Comparison of ENCODE assay signal across 7 mouse cellular contexts in genomic region chr12:84969656-84970427, GRCm38 (mm10). TPM values are rescaled to one million over a fixed set of nuclear protein-coding genes. Genes with fewer than 3 reads are reported as not detected.
DNase-seq lines count a peak whose midpoint lies in the region; ATAC-seq and TF ChIP-seq lines count a peak whose summit lies in the region.

No protein-coding gene starts in this region.

- peak overlapping the region; percentile 91 for H3K4me3 ChIP-seq in testis, adult 2 months (ENCODE audit: control insufficient read depth, low read depth, low read length)
- peak overlapping the region; percentile 96 for H3K4me3 ChIP-seq in embryonic fibroblast, embryonic 13.5 days (ENCODE audit: insufficient read depth, low read length)
- H3K4me3 ChIP-seq in limb, embryonic 12.5 days (replicated peaks): peak overlapping the region; percentile 86
- peak overlapping the region; percentile 70 for H3K4me3 ChIP-seq in olfactory bulb, adult 2 months (ENCODE audit: insufficient read depth, low read depth, low read length)

- peak overlapping the region; percentile 80 for H3K27ac ChIP-seq in testis, adult 2 months (ENCODE audit: control insufficient read depth, insufficient read depth, low read depth, low read length)
- H3K27ac ChIP-seq in embryonic fibroblast, embryonic 13.5 days (ENCODE audit: insufficient read depth, low read length): no peak overlapping the region
- H3K27ac ChIP-seq in limb, embryonic 12.5 days: no peak overlapping the region
- H3K27ac ChIP-seq in olfactory bulb, adult 2 months (ENCODE audit: insufficient read depth, low read depth, low read length): no peak overlapping the region

- TF ChIP-seq CTCF in testis, adult 2 months (IDR thresholded peaks at IDR 0.05; ENCODE audit: control insufficient read depth, insufficient read depth, insufficient replicate concordance, low read depth, low read length): no peak
- no peak for TF ChIP-seq CTCF in embryonic fibroblast, embryonic 13.5 days (IDR thresholded peaks at IDR 0.05; ENCODE audit: borderline replicate concordance, insufficient read depth, low read length)
- no peak for TF ChIP-seq CTCF in olfactory bulb, adult 2 months (IDR thresholded peaks at IDR 0.05; ENCODE audit: insufficient read depth, low read depth, low read length)

- H3K36me3 ChIP-seq in testis, adult 2 months (ENCODE audit: control insufficient read depth, insufficient read depth, low read length): peaks cover 1% of the 10 kb centered on the region; the same call in 1 of the 2 replicates
- H3K36me3 ChIP-seq in limb, embryonic 12.5 days: peaks cover 25% of the 10 kb centered on the region

- TF ChIP-seq POLR2A in testis, adult 2 months (IDR thresholded peaks at IDR 0.05; ENCODE audit: control insufficient read depth, low read depth, low read length): no peak
- no peak for TF ChIP-seq POLR2A in embryonic fibroblast, embryonic 13.5 days (IDR thresholded peaks at IDR 0.05; ENCODE audit: low read depth, low read length)
- no peak for TF ChIP-seq POLR2A in olfactory bulb, adult 2 months (IDR thresholded peaks at IDR 0.05; ENCODE audit: insufficient read depth, low read depth, low read length)

- peak overlapping the region; percentile 79 for H3K9ac ChIP-seq in limb, embryonic 12.5 days (replicated peaks)

- ATAC-seq in limb, embryonic 12.5 days (ENCODE audit: insufficient number of reproducible peaks, insufficient read depth, low FRiP score, low TSS enrichment, low read depth): no peak

- no peak for DNase-seq in testis, postnatal 14 days (ENCODE audit: low spot score)
- DNase-seq in urinary bladder, postnatal 14 days (ENCODE audit: low spot score): no peak
- no peak for DNase-seq in cerebellum, postnatal 36 days

- 30% methylated on average over 15 of the region's 15 CpGs for WGBS in limb, embryonic 12.5 days
- 19% methylated on average over 15 of the region's 15 CpGs for WGBS in olfactory bulb, adult 2 months

- H3K9me3 ChIP-seq in limb, embryonic 12.5 days: no peaks in the 10 kb centered on the region

- H3K4me2 ChIP-seq in limb, embryonic 12.5 days: peak overlapping the region; percentile 95

- H3K27me3 ChIP-seq in testis, adult 2 months (ENCODE audit: control insufficient read depth, insufficient read depth, low read length): no peaks in the 10 kb centered on the region
- no peaks in the 10 kb centered on the region for H3K27me3 ChIP-seq in limb, embryonic 12.5 days

- H3K4me1 ChIP-seq in testis, adult 2 months (ENCODE audit: control insufficient read depth, insufficient read depth, low read length): peaks cover 4% of the 10 kb centered on the region
- no peaks in the 10 kb centered on the region for H3K4me1 ChIP-seq in embryonic fibroblast, embryonic 13.5 days (ENCODE audit: control insufficient read depth, insufficient read depth, low read length)
- H3K4me1 ChIP-seq in limb, embryonic 12.5 days (replicated peaks): peaks cover 13% of the 10 kb centered on the region
- peaks cover 6% of the 10 kb centered on the region for H3K4me1 ChIP-seq in olfactory bulb, adult 2 months (ENCODE audit: control insufficient read depth, insufficient read depth, low read length)

RNA-seq across cellular contexts. Expression of gene Fcf1, which starts 0.9 kb away (rescaled TPM):
- 57.2 and 68.1 TPM in 2 replicates for polyA plus RNA-seq in testis, adult 2 months (2012; rRNA removed)
- 89.0 and 100 TPM in 2 replicates for polyA plus RNA-seq in embryonic fibroblast, embryonic 13.5 days (2011; ENCODE audit: insufficient read length, low read depth, missing spikeins)
- polyA plus RNA-seq in limb, embryonic 12.5 days (2016; fragmentation: Nextera tagmentation; extraction: Ambion mirVana): 158 and 162 TPM in 2 replicates
- polyA plus RNA-seq in olfactory bulb, adult 2 months (2012; ENCODE audit: insufficient read depth, insufficient read length, low replicate concordance, missing spikeins): not detected in 2 replicates

RNA-seq across cellular contexts. Expression of gene Arel1, which starts 0.9 kb away (rescaled TPM):
- polyA plus RNA-seq in testis, adult 2 months (2012; rRNA removed): 66.6 and 79.6 TPM in 2 replicates
- 29.0 and 29.4 TPM in 2 replicates for polyA plus RNA-seq in embryonic fibroblast, embryonic 13.5 days (2011; ENCODE audit: insufficient read length, low read depth, missing spikeins)
- polyA plus RNA-seq in limb, embryonic 12.5 days (2016; fragmentation: Nextera tagmentation; extraction: Ambion mirVana): 17.8 and 18.9 TPM in 2 replicates
- polyA plus RNA-seq in olfactory bulb, adult 2 months (2012; ENCODE audit: insufficient read depth, insufficient read length, low replicate concordance, missing spikeins): not detected in 2 replicates

RNA-seq across cellular contexts. Expression of gene Ylpm1, which starts 26.3 kb away (rescaled TPM):
- 38.5 and 47.1 TPM in 2 replicates for polyA plus RNA-seq in testis, adult 2 months (2012; rRNA removed)
- polyA plus RNA-seq in embryonic fibroblast, embryonic 13.5 days (2011; ENCODE audit: insufficient read length, low read depth, missing spikeins): 48.7 and 61.3 TPM in 2 replicates
- 37.4 and 40.0 TPM in 2 replicates for polyA plus RNA-seq in limb, embryonic 12.5 days (2016; fragmentation: Nextera tagmentation; extraction: Ambion mirVana)
- polyA plus RNA-seq in olfactory bulb, adult 2 months (2012; ENCODE audit: insufficient read depth, insufficient read length, low replicate concordance, missing spikeins): 139 and 435 TPM in 2 replicates

Comparison
In these comparisons a context has a peak if more than half of its experiments do, and no peak if none do; other contexts are left out.
1. RNA of gene Fcf1, which starts 0.9 kb away (polyA plus RNA-seq): 158 to 162 TPM in limb, embryonic 12.5 days, 89.0 to 100 TPM in embryonic fibroblast, embryonic 13.5 days and 57.2 to 68.1 TPM in testis, adult 2 months; not detected in olfactory bulb, adult 2 months; every median in the first group is over 10 times any median in the second.
2. Peak in every context shown above with its lines, with median percentiles within 50 percentile points of each other: H3K4me3 ChIP-seq.